Mouse (Mus musculus) liver, postnatal 0 days (tissue): ENCODE results near the gene Foxn3. TPM values are rescaled to one million over a fixed set of nuclear protein-coding genes. Genes with fewer than 3 reads are reported as not detected.
A peak's percentile ranks its signal among the peaks of the same experiment; 100 is the strongest.

Experiments
- ATAC-seq: fragments of 200-750 bp; cut with Nextera tagmentation; 2 replicates; pipeline ENCODE4 v1.8.0; 2017; ENCODE audit warnings: mild to moderate bottlenecking, moderate library complexity
- DNase-seq: peaks from one replicate; pipeline ENCODE4 v3.0.0-alpha.2; 2016
- H3K27ac ChIP-seq: fragments of 300-500 bp; sonication (generic); 2 replicates; pipeline ENCODE4 v1.5.1; 2014; ENCODE audit warnings: antibody characterized with exemption, moderate library complexity, mild to moderate bottlenecking, low read depth
- H3K27me3 ChIP-seq: fragments of 300-500 bp; sonication (generic); 2 replicates; pipeline ENCODE4 v1.6.1; 2014; ENCODE audit warnings: low read length, control low read depth, mixed read lengths; ENCODE audit not compliant: insufficient read depth
- H3K36me3 ChIP-seq: fragments of 300-500 bp; sonication (generic); replicated peaks from 2 replicates; pipeline ENCODE4 v1.6.1; 2014; ENCODE audit warnings: mild to moderate bottlenecking, control low read depth, low read length, moderate library complexity, mixed read lengths; ENCODE audit not compliant: insufficient read depth
- H3K4me1 ChIP-seq: fragments of 300-500 bp; sonication (generic); 2 replicates; pipeline ENCODE4 v1.6.1; 2014; ENCODE audit warnings: antibody characterized with exemption, mild to moderate bottlenecking, control low read depth; ENCODE audit not compliant: insufficient read depth
- H3K4me2 ChIP-seq: fragments of 300-500 bp; sonication (generic); 2 replicates; pipeline ENCODE4 v1.6.1; 2014; ENCODE audit warnings: low read depth, mild to moderate bottlenecking, low read length, moderate library complexity, mixed read lengths
- H3K4me3 ChIP-seq: fragments of 300-500 bp; sonication (generic); 2 replicates; pipeline ENCODE4 v1.5.1; 2014; ENCODE audit warnings: low read depth, low read length
- H3K9ac ChIP-seq: fragments of 300-500 bp; sonication (generic); replicated peaks from 2 replicates; pipeline ENCODE4 v1.6.1; 2014; ENCODE audit warnings: mild to moderate bottlenecking, moderate library complexity
- H3K9me3 ChIP-seq: fragments of 300-500 bp; sonication (generic); 2 replicates; pipeline ENCODE4 v1.6.1; 2016; ENCODE audit warnings: mild to moderate bottlenecking, control low read depth, low read length, mixed read lengths
- CTCF ChIP-seq: sonication (generic); IDR thresholded peaks from 2 replicates; pipeline ENCODE4 v1.5.1; 2016; ENCODE audit warnings: antibody characterized with exemption, low read depth
- EP300 ChIP-seq: IDR thresholded peaks from 2 replicates; pipeline ENCODE4 v1.6.1; 2016; ENCODE audit warnings: antibody characterized with exemption, low read depth, mild to moderate bottlenecking
- WGBS: fragments of 180-500 bp; shearing (Covaris S2); extraction: QIAGEN DNeasy Blood & Tissue Kit; methylation state at CpG from one replicate; pipeline ENCODE4 v1.1.7; 2014; ENCODE audit not compliant: insufficient replicate concordance; 5-methylcytosine and 5-hydroxymethylcytosine counted together
- polyA plus RNA-seq: library from polyadenylated mRNA; unstranded; fragments of >200 nt; fragmentation: Nextera tagmentation; extraction: Ambion mirVana; gene quantifications from 2 replicates; pipeline ENCODE4 v1.2.1, GENCODE M21; 2015

Foxn3 gene
- polyA plus RNA-seq, 1 experiment from 2014 or later, result 31.2 TPM

DNA sequence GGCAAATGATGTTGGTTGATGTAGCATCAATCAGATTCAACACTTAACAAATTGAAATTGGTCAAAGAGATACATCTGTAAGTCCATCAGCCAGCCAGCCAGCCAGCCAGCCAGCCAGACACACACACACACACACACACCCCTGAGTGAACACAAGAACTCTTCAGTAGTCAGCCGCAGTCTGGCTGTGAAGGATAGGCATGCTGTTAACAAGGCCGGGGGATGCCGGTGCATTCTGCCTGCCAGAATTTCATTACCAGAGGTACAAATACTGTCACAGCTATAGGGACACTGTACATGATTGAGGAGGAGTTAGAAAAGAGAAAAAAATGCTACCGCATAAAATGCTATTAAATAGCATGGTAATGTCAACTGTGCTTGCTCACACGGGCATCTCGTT lies 271.2 kb downstream of the Foxn3 start:
- no peaks in the 10 kb centered on the region for H3K36me3 ChIP-seq
- no peak for TF ChIP-seq EP300
- no peak for TF ChIP-seq CTCF
- no peak overlapping the region for H3K9ac ChIP-seq
- no peak overlapping the region for H3K27ac ChIP-seq
- no peaks in the 10 kb centered on the region for H3K27me3 ChIP-seq
- WGBS, result 85% methylated on average over 6 of the region's 6 CpGs
- no peak overlapping the region for H3K4me2 ChIP-seq
- H3K4me1 ChIP-seq, result peaks cover 2% of the 10 kb centered on the region; the same call in 1 of the 2 replicates
- ATAC-seq (no peak), DNase-seq (no peak)
- H3K9me3 ChIP-seq, result no peaks in the 10 kb centered on the region
- no peak overlapping the region for H3K4me3 ChIP-seq

- no peak overlapping the region for H3K4me3 ChIP-seq
- no peak overlapping the region for H3K9ac ChIP-seq
- ATAC-seq, result no peak
- H3K9me3 ChIP-seq, result no peaks in the 10 kb centered on the region
- 69% methylated on average over 5 of the region's 5 CpGs for WGBS
- DNase-seq, result no peak
- H3K27ac ChIP-seq, result peak overlapping the region; percentile 44; the same call in 1 of the 2 replicates
- H3K4me2 ChIP-seq, result no peak overlapping the region
- H3K4me1 ChIP-seq, result peaks cover 24% of the 10 kb centered on the region
- H3K36me3 ChIP-seq, result no peaks in the 10 kb centered on the region
- TF ChIP-seq CTCF (no peak), EP300 (no peak)
- H3K27me3 ChIP-seq, result no peaks in the 10 kb centered on the region
Measured at GRCm38 (mm10) chr12:99287081-99287480, 276.3 kb downstream of the Foxn3 start.

DNA sequence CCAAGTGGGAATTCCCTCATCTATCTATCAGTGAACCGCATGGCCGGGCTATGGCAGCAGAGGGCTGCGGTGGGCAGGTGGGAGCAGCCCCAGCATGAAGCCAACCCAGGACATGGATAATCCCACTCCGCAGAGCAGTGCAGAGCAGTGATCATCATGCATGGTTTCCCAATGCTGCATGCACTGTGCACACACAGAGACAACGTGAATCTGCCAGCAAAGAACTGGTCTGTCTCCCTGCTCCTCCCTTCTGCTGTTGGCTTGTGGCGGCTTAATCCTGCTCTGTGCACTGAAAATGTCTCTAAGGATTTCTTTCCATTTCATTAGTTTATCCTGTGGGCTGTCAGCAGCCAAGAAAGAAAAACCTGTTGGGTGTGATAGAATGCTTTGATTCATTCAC lies 276.7 kb downstream of the Foxn3 start:
- no peak overlapping the region for H3K27ac ChIP-seq
- ATAC-seq (no peak), DNase-seq (no peak)
- H3K36me3 ChIP-seq, result no peaks in the 10 kb centered on the region
- H3K4me1 ChIP-seq, result peaks cover 24% of the 10 kb centered on the region
- H3K9me3 ChIP-seq, result no peaks in the 10 kb centered on the region
- no peak overlapping the region for H3K9ac ChIP-seq
- WGBS, result 87% methylated on average over 6 of the region's 6 CpGs
- TF ChIP-seq CTCF (no peak), EP300 (no peak)
- H3K4me2 ChIP-seq, result no peak overlapping the region
- no peaks in the 10 kb centered on the region for H3K27me3 ChIP-seq
- no peak overlapping the region for H3K4me3 ChIP-seq

DNA sequence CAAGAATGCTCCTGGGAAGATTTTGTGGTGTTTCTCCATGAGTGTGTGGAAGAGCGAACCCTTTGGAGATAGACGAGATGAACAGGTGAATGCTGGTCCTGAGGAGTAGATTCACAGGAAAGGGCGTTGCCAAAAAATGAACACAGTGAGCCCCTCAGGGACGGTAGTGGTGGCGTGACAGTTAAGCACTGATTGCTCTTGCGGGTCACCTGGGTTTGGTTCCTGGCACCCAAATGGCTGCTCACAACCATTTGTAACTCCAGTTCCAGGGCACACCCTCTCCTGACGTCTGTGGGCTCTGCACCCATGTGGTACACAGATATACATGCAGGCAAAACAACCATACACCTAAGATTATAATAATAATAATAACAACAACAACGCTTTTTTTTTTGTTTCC lies 277.7 kb downstream of the Foxn3 start:
- Histone ChIP-seq H3K9me3 (no peaks in the 10 kb centered on the region), H3K9ac (no peak overlapping the region), H3K36me3 (no peaks in the 10 kb centered on the region), H3K27ac (no peak overlapping the region), H3K4me1 (peaks cover 27% of the 10 kb centered on the region), H3K27me3 (no peaks in the 10 kb centered on the region), H3K4me3 (no peak overlapping the region), H3K4me2 (no peak overlapping the region)
- TF ChIP-seq CTCF, result no peak
- TF ChIP-seq EP300, result no peak
- ATAC-seq, result no peak
- no peak for DNase-seq
- 68% methylated on average over 8 of the region's 8 CpGs for WGBS

GRCm38 (mm10) chr12:99285199-99285598 lies 278.2 kb downstream of the Foxn3 start:
- TF ChIP-seq EP300, result no peak
- no peak for TF ChIP-seq CTCF
- H3K27me3 ChIP-seq, result no peaks in the 10 kb centered on the region
- H3K4me2 ChIP-seq, result no peak overlapping the region
- ATAC-seq (no peak), DNase-seq (no peak)
- H3K36me3 ChIP-seq, result no peaks in the 10 kb centered on the region
- 71% methylated on average over 9 of the region's 9 CpGs for whole genome bisulfite sequencing
- no peaks in the 10 kb centered on the region for H3K9me3 ChIP-seq
- H3K4me1 ChIP-seq, result peaks cover 29% of the 10 kb centered on the region
- no peak overlapping the region for H3K4me3 ChIP-seq
- no peak overlapping the region for H3K9ac ChIP-seq
- H3K27ac ChIP-seq, result peak overlapping the region; percentile 5; the same call in 1 of the 2 replicates

DNA sequence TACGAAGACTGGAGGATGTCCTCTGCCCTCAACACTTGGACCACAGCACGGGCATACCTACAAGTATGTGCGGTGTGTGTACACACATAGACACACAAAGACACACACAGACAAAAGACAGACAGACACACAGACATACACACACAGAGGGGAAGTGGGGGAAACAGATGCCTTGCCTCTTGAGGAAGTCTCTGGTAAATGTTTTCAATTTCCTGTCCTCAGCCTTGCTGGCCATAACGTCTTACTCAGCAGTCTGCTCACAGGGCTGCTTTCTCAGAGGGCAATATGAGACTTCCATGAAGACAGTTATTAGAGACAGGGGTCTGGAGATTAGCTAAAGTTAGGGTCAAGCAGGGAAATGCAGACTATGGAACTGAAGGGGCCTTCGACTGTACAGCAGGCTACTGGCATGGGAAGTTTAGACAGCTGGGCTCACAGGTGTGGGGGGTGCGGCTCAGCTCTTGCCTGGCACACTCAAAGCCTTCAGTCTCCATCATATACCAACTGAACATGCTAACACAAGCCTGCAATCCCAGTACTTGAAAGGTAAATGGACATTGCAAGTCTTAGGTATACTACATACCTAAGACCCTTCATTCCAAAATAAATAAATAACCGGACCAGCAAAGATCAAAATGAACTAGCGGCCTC lies 278.8 kb downstream of the Foxn3 start:
- Histone ChIP-seq H3K4me1 (peaks cover 35% of the 10 kb centered on the region), H3K9ac (no peak overlapping the region), H3K9me3 (no peaks in the 10 kb centered on the region), H3K4me2 (no peak overlapping the region), H3K27ac (peak overlapping the region; percentile 29; the same call in 1 of the 2 replicates), H3K36me3 (no peaks in the 10 kb centered on the region), H3K4me3 (no peak overlapping the region), H3K27me3 (no peaks in the 10 kb centered on the region)
- peak; percentile 34 for ATAC-seq
- TF ChIP-seq CTCF (no peak), EP300 (no peak)
- WGBS, result 51% methylated on average over 8 of the region's 8 CpGs
- DNase-seq, result no peak
